Mouse (Mus musculus) megakaryocyte progenitor cell, adult 5-6 weeks (primary cell): ENCODE results near the gene Suz12. TPM values are rescaled to one million over a fixed set of nuclear protein-coding genes. Genes with fewer than 3 reads are reported as not detected.

Experiments used
- ATAC-seq: replicated peaks from 2 replicates; pipeline ENCODE4 v1.8.0; 2016; ENCODE audit warnings: mild to moderate bottlenecking, moderate TSS enrichment, inconsistent platforms; ENCODE audit not compliant: poor library complexity
- total RNA-seq, 2 experiments: library from RNA; stranded (forward) in 1 of 2; stranded (reverse) in 1 of 2; fragments of 157-497, 149-512 nt in 1 of 2; fragments of 200-1000 nt in 1 of 2; gene quantifications; 2 replicates each; pipeline versions ENCODE4 v1.2.3 to v1.2.4; 2015 to 2017

Gene Suz12
- total RNA-seq, 2 experiments from 2014 or later = 81.3 to 138 TPM

DNA sequence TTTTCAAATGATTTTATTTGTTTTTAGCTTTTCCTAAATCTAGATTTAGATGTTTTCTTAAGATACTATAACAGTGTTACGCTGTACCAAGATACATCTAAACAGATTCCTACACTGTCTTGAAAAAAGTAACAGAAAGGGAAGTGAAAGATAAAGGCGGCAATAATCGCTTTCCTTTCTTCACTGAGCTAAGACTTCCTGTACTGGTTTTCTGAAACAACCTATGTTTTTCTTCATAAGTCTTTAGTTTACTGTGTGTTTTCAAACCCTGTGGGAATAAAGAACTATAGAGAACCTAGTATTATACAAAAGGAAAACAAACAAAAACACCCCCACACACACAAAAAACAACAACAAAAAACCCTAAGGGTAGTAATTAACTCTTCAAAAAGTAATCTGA, 79.5 kb downstream of the Suz12 start:
- ATAC-seq = peak; percentile 24; the same call in 1 of the 2 replicates

DNA sequence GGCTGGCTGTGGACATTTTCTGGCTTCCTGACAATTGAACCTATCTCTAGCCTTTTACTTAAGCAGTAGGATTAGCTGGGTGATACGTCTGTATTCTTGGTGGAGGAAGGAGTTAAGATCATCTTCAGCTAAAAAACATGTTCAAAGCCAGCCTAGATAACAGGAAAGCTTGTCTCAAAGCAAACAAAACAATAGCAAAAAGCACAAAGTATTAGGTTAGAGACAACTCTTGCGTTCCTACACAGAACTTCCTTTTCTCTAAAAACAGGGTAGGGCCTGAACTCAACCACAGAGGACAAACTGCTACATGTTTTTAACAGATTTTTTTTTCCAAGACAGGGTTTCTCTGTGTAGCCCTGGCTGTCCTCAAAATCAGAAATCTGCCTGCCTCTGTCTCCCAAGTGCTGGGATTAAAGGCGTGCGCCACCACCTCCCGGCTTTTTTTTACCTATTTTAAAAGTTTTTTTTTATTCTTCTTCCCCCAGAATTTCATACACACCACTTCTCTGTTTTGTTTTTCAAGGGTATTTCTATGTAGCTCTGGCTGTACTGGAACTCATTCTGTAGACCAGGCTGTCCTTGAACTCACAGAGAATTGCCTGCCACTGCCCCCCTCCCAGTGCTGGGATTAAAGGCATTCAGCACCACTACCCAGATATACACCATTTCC, 82.8 kb downstream of the Suz12 start:
- ATAC-seq = no peak

DNA sequence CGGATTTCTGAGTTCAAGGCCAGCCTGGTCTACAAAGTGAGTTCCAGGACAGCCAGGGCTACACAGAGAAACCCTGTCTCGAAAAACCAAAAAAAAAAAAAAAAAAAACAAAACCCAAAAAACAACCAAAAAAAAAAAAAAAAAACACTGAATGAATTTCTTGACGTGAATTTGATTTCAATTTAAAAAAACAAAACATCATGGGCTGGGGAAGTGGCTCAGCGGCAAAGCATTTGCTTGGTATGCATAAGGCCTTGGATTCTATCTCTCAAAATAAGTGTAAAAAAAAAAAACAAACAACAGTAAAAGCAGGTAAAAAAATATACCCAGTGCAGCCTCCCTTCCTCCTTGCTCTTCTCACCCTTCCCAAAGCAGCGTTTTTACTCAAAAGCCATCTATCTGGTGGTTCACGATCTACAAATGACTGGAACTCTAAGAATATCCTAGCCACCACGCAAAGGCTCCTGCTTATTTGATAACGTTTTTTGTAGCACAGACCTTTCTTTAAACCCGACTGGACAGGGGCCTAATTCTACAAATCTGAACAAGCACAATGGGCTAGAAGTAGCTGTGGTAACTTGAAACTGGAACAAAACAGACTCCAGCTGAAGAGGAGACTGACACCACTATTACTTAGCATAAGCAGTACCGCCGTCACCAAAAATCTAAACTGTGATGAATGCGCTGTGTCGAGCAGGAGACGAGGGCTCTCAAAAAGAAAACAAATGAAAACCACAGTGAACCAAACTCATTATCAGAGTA, 85.1 kb downstream of the Suz12 start:
- no peak for ATAC-seq

DNA sequence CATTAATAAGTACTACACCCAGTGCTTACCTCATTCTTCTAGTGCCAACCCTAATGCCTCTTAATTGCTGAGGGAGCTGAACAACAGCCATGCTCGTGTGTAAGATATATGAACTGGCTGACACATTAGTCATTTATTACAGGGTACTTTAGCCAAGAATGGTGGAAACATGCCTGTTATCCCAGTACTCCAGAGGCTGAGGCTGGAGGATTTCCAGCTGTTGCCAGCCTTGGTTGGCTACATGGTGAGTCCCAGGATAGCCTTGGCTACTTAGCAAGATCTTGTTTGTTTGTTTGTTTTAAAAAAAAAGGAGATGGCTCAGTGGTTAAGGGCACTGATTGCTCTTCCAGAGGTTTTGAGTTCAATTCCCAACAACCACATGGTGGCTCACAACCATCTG, 85.9 kb downstream of the Suz12 start:
- no peak for ATAC-seq

DNA sequence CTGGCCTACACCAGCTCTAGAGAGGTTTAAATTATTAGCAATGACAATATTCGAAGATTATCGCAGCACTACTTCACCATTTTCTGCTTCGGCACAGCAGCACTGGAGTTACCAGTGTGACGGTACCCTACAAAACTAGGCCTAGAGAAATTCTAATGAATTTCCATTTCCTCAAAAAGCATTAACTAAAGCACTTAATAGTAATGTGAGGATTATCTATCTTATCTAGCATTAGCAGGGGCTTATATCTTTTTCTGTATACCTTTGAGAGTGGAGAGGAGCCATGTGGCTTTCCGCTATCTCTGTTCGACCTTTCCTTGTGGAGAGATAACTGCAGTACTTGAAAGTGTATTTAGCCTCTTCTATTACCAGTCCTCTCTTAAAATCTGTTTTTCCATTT, 86.8 kb downstream of the Suz12 start:
- ATAC-seq = no peak

DNA sequence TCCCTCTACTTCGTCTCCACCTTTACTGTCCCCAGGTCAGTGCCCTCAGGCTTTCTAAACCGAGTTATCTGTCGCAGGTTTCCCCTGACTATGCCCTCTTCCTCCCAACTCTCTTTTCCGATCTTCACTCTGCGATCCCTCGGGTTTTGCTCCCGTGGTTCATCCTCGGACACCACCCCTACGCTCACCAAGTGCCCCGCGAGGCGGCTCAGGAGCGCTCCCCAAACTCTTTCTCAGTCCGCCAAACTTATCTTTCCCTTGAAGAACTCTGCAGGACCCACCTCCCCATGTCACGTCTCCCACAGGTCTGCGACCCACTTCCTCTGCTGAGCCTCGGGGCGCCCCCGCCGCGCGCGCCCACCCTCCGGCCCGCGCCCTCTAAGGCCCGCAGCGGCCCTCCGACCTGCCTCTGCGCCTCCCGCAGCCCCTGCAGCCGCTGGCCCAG, 87.5 kb downstream of the Suz12 start:
- ATAC-seq = no peak

DNA sequence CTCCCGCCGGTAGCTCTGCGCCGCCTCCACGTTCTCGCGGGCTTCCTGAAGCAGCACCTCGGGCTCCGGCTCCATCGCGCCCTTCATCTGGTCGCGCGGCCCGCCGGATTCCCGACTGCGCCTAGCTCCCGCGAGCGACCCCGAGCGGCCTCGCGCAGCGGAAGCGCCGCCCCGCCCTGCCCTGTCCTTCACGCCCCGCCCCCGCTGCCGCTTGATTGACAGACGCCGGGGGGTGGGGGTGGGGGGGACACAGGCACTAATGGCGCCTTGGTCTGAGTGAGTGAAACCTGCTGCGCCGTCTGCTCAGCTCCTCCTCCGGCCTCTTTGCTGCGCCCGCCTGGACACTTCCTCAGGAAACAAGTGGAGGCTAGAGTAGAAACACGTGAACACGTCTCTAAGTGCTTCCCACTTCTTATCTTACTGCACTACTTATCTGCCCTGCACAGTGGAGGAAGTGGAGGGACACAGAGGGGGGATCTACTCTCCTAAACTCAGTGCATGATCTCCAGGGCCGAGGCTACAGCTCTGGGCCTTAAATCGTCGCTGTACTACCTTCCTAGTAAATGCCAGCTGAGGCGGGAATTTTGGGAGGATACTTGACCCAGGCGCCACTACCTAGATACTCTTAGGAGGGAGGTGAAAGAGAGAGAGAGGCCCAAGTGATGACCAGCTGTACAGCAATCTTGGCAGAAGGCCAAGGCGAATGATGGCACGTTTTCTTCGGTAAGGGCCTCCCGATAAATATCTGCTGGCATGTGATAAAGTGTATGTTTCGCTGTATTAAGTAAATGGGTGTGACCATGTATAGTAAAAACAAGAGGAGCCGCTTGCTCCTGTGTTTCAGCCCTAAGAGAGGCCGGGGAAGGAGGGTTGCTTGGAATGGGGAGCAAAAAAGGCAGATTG, 88.2 kb downstream of the Suz12 start, which contains the start of gene Crlf3:
Gene Crlf3, minus strand, starts transcription at position 166 of the 903 bp plus-strand sequence.
- peak; percentile 80 for ATAC-seq

DNA sequence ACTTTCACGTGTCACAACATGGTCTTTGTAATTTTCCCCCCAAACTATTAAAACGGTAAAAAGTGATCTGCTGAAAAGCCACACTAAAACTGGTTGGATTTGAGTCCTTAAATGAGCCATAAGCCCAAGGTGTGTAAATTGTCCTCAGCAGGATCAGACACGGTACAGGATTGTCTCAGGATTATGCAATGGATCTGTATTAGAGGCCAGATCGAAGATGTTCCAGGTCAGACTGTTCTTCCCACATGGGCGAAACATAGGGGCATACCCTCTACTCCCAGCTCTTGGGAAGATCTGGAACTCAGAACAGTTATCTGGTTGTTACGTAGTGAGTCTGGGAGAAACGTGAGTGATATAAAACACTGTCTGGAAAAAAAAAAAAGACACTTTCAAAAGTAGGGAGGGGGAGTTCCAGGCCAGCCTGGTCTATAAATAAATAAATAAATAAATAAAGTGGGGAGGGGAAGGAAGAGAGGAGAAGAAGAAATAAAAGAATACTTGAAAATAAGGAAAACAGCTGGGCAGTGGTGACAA, 88.9 kb downstream of the Suz12 start:
- ATAC-seq = no peak

Other genes with a start within 250 kb of the Suz12 start
- 29.3 and 29.5 TPM in 2 replicates for gene Utp6, start 30.7 kb upstream of the Suz12 start, total RNA-seq (2015)
- 112 and 156 TPM in 2 replicates for gene Utp6, start 30.7 kb upstream of the Suz12 start, total RNA-seq (2017)
- 65.2 and 69.4 TPM in 2 replicates for gene Crlf3, start 87.9 kb downstream of the Suz12 start, total RNA-seq (2015)
- gene Crlf3, start 87.9 kb downstream of the Suz12 start, total RNA-seq (2017) = 87.4 and 95.7 TPM in 2 replicates
- 37.0 and 42.8 TPM in 2 replicates for gene Atad5, start 96.3 kb downstream of the Suz12 start, total RNA-seq (2015)
- gene Atad5, start 96.3 kb downstream of the Suz12 start, total RNA-seq (2017) = 28.2 and 42.1 TPM in 2 replicates
- gene Tefm, start 149.1 kb downstream of the Suz12 start, total RNA-seq (2015) = 26.8 and 28.9 TPM in 2 replicates
- gene Tefm, start 149.1 kb downstream of the Suz12 start, total RNA-seq (2017) = 21.1 and 27.3 TPM in 2 replicates
- 0.07 and 0.17 TPM in 2 replicates for gene Adap2, start 161.0 kb downstream of the Suz12 start, total RNA-seq (2015)
- gene Adap2, start 161.0 kb downstream of the Suz12 start, total RNA-seq (2017) = 0.12 and 0.61 TPM in 2 replicates
- gene Rnf135, start 190.7 kb downstream of the Suz12 start, total RNA-seq (2015) = 4.5 and 7.9 TPM in 2 replicates
- gene Rnf135, start 190.7 kb downstream of the Suz12 start, total RNA-seq (2017) = 4.8 and 6.5 TPM in 2 replicates
- gene Rhot1, start 215.9 kb downstream of the Suz12 start, total RNA-seq (2015) = 64.7 and 66.6 TPM in 2 replicates
- gene Rhot1, start 215.9 kb downstream of the Suz12 start, total RNA-seq (2017) = 50.6 and 51.4 TPM in 2 replicates